Mouse (Mus musculus) limb, embryonic 15.5 days (tissue): Measurements from ENCODE around the gene Habp4. TPM values are rescaled to one million over a fixed set of nuclear protein-coding genes. Genes with fewer than 3 reads are reported as not detected.

Source experiments
- ATAC-seq: fragments of 200-750 bp; cut with Nextera tagmentation; 2 replicates; pipeline ENCODE4 v1.8.0; 2017; ENCODE audit warnings: low read depth, moderate TSS enrichment; ENCODE audit not compliant: insufficient number of reproducible peaks, low FRiP score, low TSS enrichment
- H3K27ac ChIP-seq: fragments of 300-500 bp; sonication (generic); 2 replicates; pipeline ENCODE4 v1.5.1; 2015; ENCODE audit warnings: moderate library complexity, mild to moderate bottlenecking, inconsistent platforms
- H3K27me3 ChIP-seq: fragments of 300-500 bp; sonication (generic); 2 replicates; pipeline ENCODE4 v1.6.1; 2015; ENCODE audit warnings: inconsistent platforms
- H3K36me3 ChIP-seq: fragments of 300-500 bp; sonication (generic); 2 replicates; pipeline ENCODE4 v1.6.1; 2015; ENCODE audit warnings: inconsistent platforms
- H3K4me1 ChIP-seq: fragments of 300-500 bp; sonication (generic); 2 replicates; pipeline ENCODE4 v1.6.1; 2015; ENCODE audit warnings: inconsistent platforms
- H3K4me2 ChIP-seq: fragments of 300-500 bp; sonication (generic); 2 replicates; pipeline ENCODE4 v1.6.1; 2015; ENCODE audit warnings: mild to moderate bottlenecking, inconsistent platforms
- H3K4me3 ChIP-seq: fragments of 300-500 bp; sonication (generic); 2 replicates; pipeline ENCODE4 v1.5.1; 2015; ENCODE audit warnings: mild to moderate bottlenecking, inconsistent platforms
- H3K9ac ChIP-seq: fragments of 300-500 bp; sonication (generic); 2 replicates; pipeline ENCODE4 v1.6.1; 2015; ENCODE audit warnings: inconsistent platforms
- H3K9me3 ChIP-seq: fragments of 300-500 bp; sonication (generic); 2 replicates; pipeline ENCODE4 v1.6.1; 2016; ENCODE audit warnings: inconsistent platforms
- WGBS: fragments of 180-500 bp; shearing (Covaris S2); methylation state at CpG from one replicate; pipeline ENCODE4 v1.1.7; 2015; 5-methylcytosine and 5-hydroxymethylcytosine counted together
- polyA plus RNA-seq: library from polyadenylated mRNA; unstranded; fragments of >200 nt; fragmentation: Nextera tagmentation; extraction: Ambion mirVana; gene quantifications from 2 replicates; pipeline ENCODE4 v1.2.1, GENCODE M21; 2015

Habp4 gene
- polyA plus RNA-seq: 18.7 and 21.5 TPM in 2 replicates

DNA sequence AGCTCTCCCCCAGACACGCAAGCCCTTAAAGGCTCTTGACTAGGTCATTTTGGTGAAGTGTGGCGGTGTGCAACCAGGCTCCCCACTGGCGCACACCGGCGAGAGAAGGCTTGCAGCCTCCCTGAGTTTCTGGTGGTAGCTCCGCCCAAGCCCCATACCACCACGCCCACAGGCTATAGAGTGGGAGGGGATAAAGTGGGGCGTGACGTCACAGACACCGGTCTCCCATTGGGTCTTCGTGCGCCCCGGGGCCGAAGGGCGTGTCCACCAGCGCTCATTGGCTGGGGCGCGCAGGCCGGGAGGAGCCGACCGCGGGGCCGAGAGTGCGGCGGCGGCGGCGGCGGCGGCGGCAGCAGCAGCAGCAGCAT lies at the start of gene Habp4:
Habp4 (plus strand) TSS at position 277 of the 368 bp plus-strand sequence.
- Histone ChIP-seq H3K4me1 (peaks cover 16% of the 10 kb centered on the region), H3K27ac (peak within 1 kb of the TSS; percentile 81), H3K9ac (peak within 1 kb of the TSS; percentile 76), H3K4me2 (peak within 1 kb of the TSS; percentile 90), H3K9me3 (no peaks in the 10 kb centered on the region), H3K4me3 (peak within 1 kb of the TSS; percentile 86), H3K36me3 (peaks cover 3% of the 10 kb centered on the region; the same call in 1 of the 2 replicates), H3K27me3 (no peaks in the 10 kb centered on the region)
- ATAC-seq: peak; percentile 100
- under 1% methylated on average over 23 of the region's 31 CpGs for WGBS

DNA sequence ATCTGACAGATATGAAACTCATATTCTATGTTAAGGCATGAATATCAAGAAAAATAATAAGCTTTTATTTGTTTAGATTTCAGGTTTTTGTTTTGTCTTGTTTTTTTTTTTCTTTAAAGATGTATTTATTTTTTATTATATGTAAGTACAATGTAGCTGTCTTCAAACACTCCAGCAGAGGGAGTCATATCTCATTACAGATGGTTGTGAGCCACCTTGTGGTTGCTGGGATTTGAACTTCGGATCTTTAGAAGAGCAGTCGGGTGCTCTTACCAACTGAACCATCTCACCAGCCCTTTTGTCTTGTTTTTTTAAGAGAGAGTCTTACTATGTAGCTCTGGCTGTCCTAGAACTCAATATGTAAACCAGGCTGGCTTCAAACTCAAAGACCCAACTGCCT lies 44.2 kb upstream of the Habp4 start:
- H3K36me3 ChIP-seq: no peaks in the 10 kb centered on the region
- H3K4me1 ChIP-seq: no peaks in the 10 kb centered on the region
- 49% methylated on average over 2 of the region's 2 CpGs for WGBS
- H3K27ac ChIP-seq: no peak overlapping the region
- no peaks in the 10 kb centered on the region for H3K27me3 ChIP-seq
- no peak overlapping the region for H3K4me2 ChIP-seq
- no peak overlapping the region for H3K9ac ChIP-seq
- ATAC-seq: no peak
- no peak overlapping the region for H3K4me3 ChIP-seq
- no peaks in the 10 kb centered on the region for H3K9me3 ChIP-seq

GRCm38 (mm10) chr13:64120760-64121159 lies 40.9 kb upstream of the Habp4 start:
- no peak overlapping the region for H3K4me2 ChIP-seq

DNA sequence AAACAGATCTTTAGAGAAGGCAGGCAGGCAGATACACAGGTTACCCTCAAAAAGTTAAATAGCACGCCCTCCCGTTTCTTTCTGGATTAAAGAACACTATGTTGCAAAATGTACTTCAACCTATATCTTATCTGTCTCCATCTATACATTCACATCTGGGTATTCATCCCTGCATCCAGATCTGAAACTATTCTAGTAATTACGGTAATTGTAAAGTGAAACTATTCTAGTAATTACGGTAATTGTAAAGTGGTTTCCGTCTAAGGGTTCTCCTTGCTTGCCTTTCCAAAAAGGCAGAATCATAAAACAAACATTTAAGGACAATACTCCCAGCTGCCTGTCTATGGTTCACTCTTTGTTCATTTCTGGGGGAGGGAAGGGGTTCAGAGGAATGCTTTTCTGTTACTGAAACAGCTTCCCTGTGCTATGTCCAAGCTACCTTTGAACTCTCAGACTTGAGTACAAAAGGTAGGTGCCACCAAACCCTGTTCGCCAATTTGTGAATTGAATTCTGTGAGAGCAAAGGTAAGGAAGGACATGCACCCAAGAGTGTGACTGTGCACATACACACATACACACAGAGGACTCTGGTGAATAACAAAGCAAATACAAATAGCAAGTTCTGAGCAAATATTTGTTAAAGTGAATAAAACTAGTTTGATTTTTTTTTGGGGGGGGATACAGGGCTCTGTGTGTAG lies 38.0 kb upstream of the Habp4 start:
- H3K9ac ChIP-seq: no peak overlapping the region
- WGBS: 39% methylated on average over 6 of the region's 6 CpGs

More at GRCm38 (mm10) chr13:64120760-64121159, 40.9 kb upstream of the Habp4 start:
- Histone ChIP-seq H3K9me3 (no peaks in the 10 kb centered on the region), H3K27ac (no peak overlapping the region), H3K27me3 (no peaks in the 10 kb centered on the region), H3K36me3 (no peaks in the 10 kb centered on the region), H3K4me3 (no peak overlapping the region), H3K4me1 (no peaks in the 10 kb centered on the region), H3K9ac (no peak overlapping the region)
- 71% methylated on average over 4 of the region's 4 CpGs for WGBS
- no peak for ATAC-seq

GRCm38 (mm10) chr13:64124886-64125285 lies 36.7 kb upstream of the Habp4 start:
- Histone ChIP-seq H3K4me1 (peaks cover 3% of the 10 kb centered on the region; the same call in 1 of the 2 replicates), H3K9me3 (no peaks in the 10 kb centered on the region), H3K4me3 (no peak overlapping the region), H3K4me2 (no peak overlapping the region), H3K27me3 (no peaks in the 10 kb centered on the region), H3K9ac (no peak overlapping the region), H3K36me3 (no peaks in the 10 kb centered on the region), H3K27ac (no peak overlapping the region)
- 94% methylated on average over 6 of the region's 6 CpGs for WGBS
- ATAC-seq: no peak

More for the DNA sequence above, 38.0 kb upstream of the Habp4 start:
- Histone ChIP-seq H3K27ac (no peak overlapping the region), H3K4me2 (no peak overlapping the region), H3K4me3 (no peak overlapping the region), H3K27me3 (no peaks in the 10 kb centered on the region), H3K9me3 (no peaks in the 10 kb centered on the region), H3K36me3 (no peaks in the 10 kb centered on the region), H3K4me1 (no peaks in the 10 kb centered on the region)
- ATAC-seq: no peak

- 60% methylated on average over 4 of the region's 4 CpGs for WGBS
Observed at GRCm38 (mm10) chr13:64126316-64126715, 35.3 kb upstream of the Habp4 start.

DNA sequence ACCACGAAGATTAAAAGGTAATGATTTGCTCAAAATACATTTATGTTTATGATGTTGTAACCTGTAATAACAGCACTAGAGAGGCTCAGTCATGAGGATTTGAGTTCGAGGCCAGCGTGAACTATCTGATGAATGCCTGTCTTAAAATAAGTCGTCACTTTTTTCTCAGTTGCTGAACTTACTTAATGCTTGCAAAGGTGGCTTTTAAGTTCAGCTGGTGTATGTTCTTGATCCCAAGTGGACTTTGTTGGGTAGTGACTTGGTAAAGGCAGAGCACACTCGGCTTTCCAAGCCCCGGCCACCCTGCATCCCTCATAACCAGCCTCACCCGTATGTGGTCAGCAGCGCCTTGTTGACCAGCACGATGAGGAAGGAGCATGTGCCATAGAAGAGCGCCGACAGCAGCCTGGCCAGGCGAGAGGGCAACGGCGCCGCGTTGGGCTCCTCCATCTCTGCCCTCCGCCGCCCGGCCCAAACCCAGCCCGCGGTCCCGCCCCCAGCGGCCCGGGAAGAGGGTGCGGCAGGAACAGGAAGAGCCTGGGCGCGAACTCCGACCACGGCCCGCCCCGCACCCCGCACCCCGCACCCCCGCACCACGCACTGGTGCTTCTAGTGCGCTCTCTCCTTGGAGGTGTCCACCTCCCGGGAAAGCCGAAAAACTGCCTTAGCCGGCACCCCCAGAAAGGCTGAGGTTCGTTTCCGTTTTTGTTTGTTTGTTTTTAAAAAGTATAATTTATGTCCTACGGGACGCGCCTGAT lies 32.6 kb upstream of the Habp4 start, which contains the start of gene Slc35d2:
Slc35d2 (minus strand) TSS at position 511 of the 758 bp plus-strand sequence.
- no peaks in the 10 kb centered on the region for H3K27me3 ChIP-seq
- WGBS: 7% methylated on average over 42 of the region's 44 CpGs
- peaks cover 3% of the 10 kb centered on the region; the same call in 1 of the 2 replicates for H3K4me1 ChIP-seq
- peak within 1 kb of the TSS; percentile 64 for H3K4me3 ChIP-seq
- peak; percentile 84; the same call in 1 of the 2 replicates for ATAC-seq
- H3K9me3 ChIP-seq: no peaks in the 10 kb centered on the region
- H3K36me3 ChIP-seq: peaks cover 6% of the 10 kb centered on the region
- H3K9ac ChIP-seq: peak within 1 kb of the TSS; percentile 61
- peak within 1 kb of the TSS; percentile 79 for H3K4me2 ChIP-seq
- H3K27ac ChIP-seq: peak within 1 kb of the TSS; percentile 64

More at GRCm38 (mm10) chr13:64126316-64126715, 35.3 kb upstream of the Habp4 start:
- no peak overlapping the region for H3K4me3 ChIP-seq
- H3K27ac ChIP-seq: no peak overlapping the region
- H3K36me3 ChIP-seq: no peaks in the 10 kb centered on the region
- H3K27me3 ChIP-seq: no peaks in the 10 kb centered on the region
- no peak for ATAC-seq
- H3K9ac ChIP-seq: no peak overlapping the region
- no peaks in the 10 kb centered on the region for H3K9me3 ChIP-seq
- H3K4me2 ChIP-seq: no peak overlapping the region
- H3K4me1 ChIP-seq: peaks cover 3% of the 10 kb centered on the region; the same call in 1 of the 2 replicates

- Histone ChIP-seq H3K36me3 (peaks cover 6% of the 10 kb centered on the region), H3K4me2 (peak overlapping the region; percentile 79), H3K9me3 (no peaks in the 10 kb centered on the region), H3K27ac (peak overlapping the region; percentile 64), H3K27me3 (no peaks in the 10 kb centered on the region), H3K4me3 (peak overlapping the region; percentile 64), H3K9ac (peak overlapping the region; percentile 61; the same call in 1 of the 2 replicates), H3K4me1 (peaks cover 3% of the 10 kb centered on the region; the same call in 1 of the 2 replicates)
- WGBS: 28% methylated on average over 15 of the region's 15 CpGs
- no peak for ATAC-seq
Observed at GRCm38 (mm10) chr13:64129616-64130375, 31.8 kb upstream of the Habp4 start.

- 68% methylated on average over 5 of the region's 5 CpGs for WGBS
- H3K27me3 ChIP-seq: no peaks in the 10 kb centered on the region
- no peak for ATAC-seq
Observed at GRCm38 (mm10) chr13:64150121-64150520, 11.5 kb upstream of the Habp4 start.

GRCm38 (mm10) chr13:64152241-64152669 lies 9.4 kb upstream of the Habp4 start:
- peak overlapping the region; percentile 96 for H3K4me2 ChIP-seq
- WGBS: under 1% methylated on average over 42 of the region's 42 CpGs
- no peak for ATAC-seq
- H3K9me3 ChIP-seq: no peaks in the 10 kb centered on the region
- peak overlapping the region; percentile 76 for H3K9ac ChIP-seq
- no peaks in the 10 kb centered on the region for H3K27me3 ChIP-seq
- H3K27ac ChIP-seq: peak overlapping the region; percentile 89
- peak overlapping the region; percentile 89 for H3K4me3 ChIP-seq
- H3K4me1 ChIP-seq: peaks cover 16% of the 10 kb centered on the region; the same call in 1 of the 2 replicates
- no peaks in the 10 kb centered on the region for H3K36me3 ChIP-seq

More at GRCm38 (mm10) chr13:64150121-64150520, 11.5 kb upstream of the Habp4 start:
- H3K4me1 ChIP-seq: peaks cover 10% of the 10 kb centered on the region; the same call in 1 of the 2 replicates
- no peaks in the 10 kb centered on the region for H3K36me3 ChIP-seq
- H3K4me2 ChIP-seq: no peak overlapping the region
- no peak overlapping the region for H3K27ac ChIP-seq
- H3K9ac ChIP-seq: no peak overlapping the region
- H3K4me3 ChIP-seq: no peak overlapping the region
- H3K9me3 ChIP-seq: no peaks in the 10 kb centered on the region

- under 1% methylated on average over 60 of the region's 61 CpGs for WGBS
- Histone ChIP-seq H3K4me2 (peak overlapping the region; percentile 96), H3K4me3 (peak overlapping the region; percentile 89), H3K4me1 (peaks cover 16% of the 10 kb centered on the region; the same call in 1 of the 2 replicates), H3K9me3 (no peaks in the 10 kb centered on the region), H3K9ac (peak overlapping the region; percentile 76), H3K27ac (peak overlapping the region; percentile 89), H3K36me3 (no peaks in the 10 kb centered on the region), H3K27me3 (no peaks in the 10 kb centered on the region)
- ATAC-seq: 0 out of 2 replicates have a peak, but pooled peaks have one; percentile 2
Observed at GRCm38 (mm10) chr13:64152671-64153082, 8.9 kb upstream of the Habp4 start.
